Mouse (Mus musculus) heart, adult 18-20 months (tissue): ENCODE measurements around the gene Gm3149. TPM values are rescaled to one million over a fixed set of nuclear protein-coding genes. Genes with fewer than 3 reads are reported as not detected.
"Not testable (repeated sequence)": the region's sequence is repeated elsewhere in the genome, so short reads cannot be mapped to it uniquely, and the experiment has no call there.

ENCODE experiments used
- DNase-seq, 2 experiments: peaks; one replicate each; pipeline ENCODE4 v3.0.0; 2021 to 2022; ENCODE audit warnings: mixed read lengths in 1 of 2
- long read RNA-seq, 2 experiments: library from polyadenylated mRNA; stranded (forward); transcript quantifications; one replicate each; pipeline ENCODE4 v2.0.0; 2021
- total RNA-seq, 2 experiments: library from RNA; stranded (reverse); gene quantifications; 2 replicates each; pipeline ENCODE4 v1.2.3; 2021

Gm3149 gene
- total RNA-seq = not detected
- long read RNA-seq, experiment 1 = 0 reads
- long read RNA-seq, experiment 2 = 0 reads

GRCm38 (mm10) chr14:4316983-4317382 lies at the start of gene Gm3149:
Gm3149 (plus strand) TSS chr14:4317283.
- not testable (repeated sequence) for DNase-seq

- not testable (repeated sequence) for DNase-seq
Observed at GRCm38 (mm10) chr14:4269238-4269950, 47.7 kb upstream of the Gm3149 start.

GRCm38 (mm10) chr14:4279828-4280227 lies 37.3 kb upstream of the Gm3149 start:
- DNase-seq = not testable (repeated sequence)

- DNase-seq = not testable (repeated sequence)
Observed at GRCm38 (mm10) chr14:4334476-4335080, 17.5 kb downstream of the Gm3149 start, which contains the start of gene 2610042L04Rik. 2610042L04Rik (plus strand) TSS chr14:4334763.

- not testable (repeated sequence) for DNase-seq
Observed at GRCm38 (mm10) chr14:4335506-4335905, 18.4 kb downstream of the Gm3149 start.

GRCm38 (mm10) chr14:4368991-4369390 lies 51.9 kb downstream of the Gm3149 start:
- DNase-seq = not testable (repeated sequence)

GRCm38 (mm10) chr14:4369691-4370090 lies 52.6 kb downstream of the Gm3149 start:
- not testable (repeated sequence) for DNase-seq

Other genes with a start within 250 kb of the Gm3149 start
- not detected for gene Gm3115, start 233.2 kb upstream of the Gm3149 start, total RNA-seq
- gene Gm8108, start 206.8 kb upstream of the Gm3149 start, total RNA-seq = under 1 TPM in 1 of 2 experiments, not detected in 1; 0.62 TPM
- not detected for gene Gm3127, start 152.3 kb upstream of the Gm3149 start, total RNA-seq
- gene Gm2974, start 134.7 kb upstream of the Gm3149 start, total RNA-seq = not detected
- gene Gm3138, start 67.7 kb upstream of the Gm3149 start, total RNA-seq = not detected
- gene 2610042L04Rik, start 17.5 kb downstream of the Gm3149 start, total RNA-seq = not detected
- not detected for gene Gm3159, start 80.2 kb downstream of the Gm3149 start, total RNA-seq
- under 1 TPM in 1 of 2 experiments, not detected in 1; 0.28 TPM for gene Gm3164, start 98.2 kb downstream of the Gm3149 start, total RNA-seq
- not detected for gene Gm3173, start 113.7 kb downstream of the Gm3149 start, total RNA-seq
- not detected for gene Gm3182, start 164.5 kb downstream of the Gm3149 start, total RNA-seq
- gene Gm3047, start 238.1 kb downstream of the Gm3149 start, total RNA-seq = not detected